Mouse (Mus musculus): ENCODE measurements around the gene Lpp. TPM values are rescaled to one million over a fixed set of nuclear protein-coding genes. Genes with fewer than 3 reads are reported as not detected.
"Not testable (repeated sequence)": the region's sequence is repeated elsewhere in the genome, so short reads cannot be mapped to it uniquely, and the experiment has no call there.

Lpp gene
- polyA plus RNA-seq, 1 experiment: 9.3 TPM

DNA sequence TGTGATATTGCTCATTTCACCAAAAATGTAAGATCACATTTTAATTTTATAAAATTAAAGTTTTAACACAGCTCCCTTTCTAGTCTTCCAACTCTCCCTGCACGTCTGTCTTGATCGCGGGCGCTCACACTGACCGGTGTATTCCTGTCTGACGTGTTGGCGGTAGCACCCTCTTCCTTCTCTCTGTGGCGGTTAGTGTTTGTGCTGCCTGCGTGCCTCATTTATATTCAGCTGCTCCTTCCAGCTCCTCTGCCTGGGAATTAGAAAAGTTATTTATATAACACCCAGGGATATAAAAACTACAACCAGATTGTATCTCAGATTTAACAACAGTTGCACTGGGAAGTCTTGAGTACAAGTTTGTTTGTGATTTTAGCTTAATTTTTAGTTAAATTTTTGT lies 573.2 kb downstream of the Lpp start:
- 93% methylated on average over 9 of the region's 9 CpGs for WGBS
- DNase-seq (ENCODE audit: low read depth, low spot score): no peak

DNA sequence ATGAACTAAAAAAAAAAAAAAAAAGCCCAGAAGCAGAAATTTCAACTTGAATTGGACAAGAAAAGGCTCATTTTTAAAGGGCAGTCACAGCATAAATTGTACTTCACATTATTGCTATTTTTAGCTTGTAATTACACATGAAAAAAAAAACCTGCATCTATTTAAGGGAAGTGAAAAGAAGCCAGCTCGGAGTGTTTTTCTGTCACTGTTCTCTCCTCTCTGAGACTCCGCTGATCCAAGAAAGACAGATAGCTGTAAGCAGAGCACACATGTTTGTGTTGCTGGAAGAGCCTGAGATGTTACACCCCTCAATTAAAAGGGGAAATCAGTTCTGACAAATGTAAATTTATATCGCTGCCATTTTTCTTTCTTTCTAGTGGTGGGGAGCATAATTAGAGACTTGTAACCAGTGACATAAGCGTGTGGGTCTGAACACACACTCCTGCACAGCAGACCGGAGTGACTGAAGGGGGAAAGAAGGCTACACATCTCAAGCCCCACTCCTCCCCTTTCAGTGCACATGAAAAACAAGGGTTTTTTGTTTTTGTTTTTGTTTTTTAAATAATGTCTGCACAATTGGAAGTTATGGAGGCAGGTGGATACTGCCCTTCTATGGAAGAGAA lies 579.8 kb downstream of the Lpp start:
- 82% methylated on average over 5 of the region's 5 CpGs for WGBS
- no peak for DNase-seq (ENCODE audit: low read depth, low spot score)

DNA sequence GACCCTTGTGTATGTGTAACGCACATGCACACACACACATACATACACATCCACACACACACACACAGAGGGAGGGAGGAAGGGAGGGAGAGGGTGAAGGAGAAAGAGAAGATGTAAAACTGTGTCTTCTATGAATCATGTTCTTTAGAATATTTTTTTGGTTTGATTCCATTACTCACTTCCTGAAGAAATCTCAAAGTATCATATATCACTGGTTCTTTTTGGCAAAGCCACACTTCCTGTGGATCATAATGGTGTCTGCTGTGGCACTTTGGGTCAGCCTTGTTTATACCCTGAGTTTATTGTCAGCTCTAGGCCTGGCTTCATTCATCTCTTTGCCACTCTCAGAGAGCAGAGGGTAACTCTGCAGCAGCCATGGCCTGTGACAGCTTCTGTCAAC lies 584.5 kb downstream of the Lpp start:
- DNase-seq (ENCODE audit: low read depth, low spot score): no peak
- 100% methylated on average over 1 of the region's 1 CpGs for WGBS

DNA sequence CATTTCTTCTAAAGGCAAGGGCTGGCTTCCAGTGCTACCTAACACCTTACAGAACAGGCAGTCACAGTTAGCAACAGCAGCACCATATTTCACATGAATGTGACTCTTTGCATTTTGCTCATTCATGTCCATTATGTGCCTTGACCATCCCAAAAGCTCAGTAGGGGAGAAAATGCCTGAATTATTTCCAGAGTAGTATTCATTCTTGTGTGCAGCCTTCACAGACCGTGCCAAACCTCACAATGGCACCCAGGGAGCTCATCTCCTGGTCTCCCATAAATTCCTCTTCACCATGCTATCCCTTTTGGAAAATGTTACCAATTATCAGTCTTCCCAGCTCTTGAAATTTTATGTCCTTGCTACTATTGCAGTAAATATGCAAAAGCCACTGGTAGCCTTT lies 584.9 kb downstream of the Lpp start:
- WGBS: 93% methylated on average over 1 of the region's 1 CpGs
- DNase-seq (ENCODE audit: low read depth, low spot score): no peak

DNA sequence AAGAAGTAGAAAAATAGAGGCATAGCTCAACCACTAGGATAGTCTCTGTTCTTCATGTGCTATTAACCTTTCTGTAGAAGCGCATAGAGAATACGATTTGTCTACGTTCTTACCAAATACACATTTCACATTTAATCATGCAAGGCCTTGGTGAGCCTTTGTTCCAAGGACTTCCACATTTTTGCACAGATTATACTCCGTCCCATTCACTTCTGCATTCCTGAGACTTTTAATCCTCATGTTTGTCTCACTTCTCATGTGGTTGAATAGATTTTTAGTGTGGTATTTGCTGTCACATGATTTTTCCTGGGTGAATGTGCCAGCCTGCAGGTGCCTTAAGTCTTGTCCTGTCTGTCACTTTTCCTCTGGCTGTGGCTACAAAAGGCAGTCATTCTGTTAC lies 586.1 kb downstream of the Lpp start:
- no peak for DNase-seq (ENCODE audit: low read depth, low spot score)

DNA sequence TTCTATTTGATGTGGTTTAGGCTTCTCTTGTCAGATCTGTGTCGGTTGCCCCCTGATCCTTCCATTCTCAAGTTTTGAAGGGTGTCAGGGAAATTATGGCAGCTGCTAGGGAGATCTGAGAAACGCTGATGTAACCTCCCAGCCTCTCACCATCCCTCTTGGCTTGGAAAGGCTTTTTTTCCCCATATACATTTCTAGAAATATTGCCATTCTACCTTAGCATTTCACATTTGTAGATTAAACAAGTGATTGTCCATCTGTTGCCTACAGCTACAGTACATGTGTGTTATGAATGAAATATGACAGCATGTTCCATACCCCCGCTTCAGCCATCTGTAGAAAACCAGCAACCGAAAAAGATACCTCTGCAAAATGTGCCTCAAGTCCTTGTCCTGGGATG lies 589.5 kb downstream of the Lpp start:
- DNase-seq (ENCODE audit: low read depth, low spot score): no peak
- 86% methylated on average over 4 of the region's 4 CpGs for WGBS

More for the DNA sequence above, 586.1 kb downstream of the Lpp start:
- WGBS: 94% methylated on average over 4 of the region's 4 CpGs

DNA sequence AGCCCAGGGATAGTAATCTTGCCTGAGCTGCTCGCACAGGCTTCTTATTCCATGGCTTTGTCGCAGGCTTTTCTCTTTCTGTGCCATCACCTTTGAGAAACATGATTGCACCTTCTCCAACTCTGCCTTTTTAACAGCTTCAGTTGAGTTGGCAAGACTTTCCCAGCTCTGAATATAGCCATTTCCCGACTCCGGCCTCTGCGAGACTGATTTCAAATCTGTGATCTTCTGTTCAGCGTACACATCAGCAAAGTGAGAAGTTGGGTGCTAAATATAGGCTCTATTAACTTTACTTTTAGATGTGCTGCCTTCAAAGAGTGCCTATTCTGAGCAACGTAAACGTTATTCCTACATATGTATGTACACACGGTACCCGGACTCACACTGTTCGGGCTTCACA lies 597.0 kb downstream of the Lpp start:
- WGBS: 90% methylated on average over 11 of the region's 11 CpGs
- no peak for DNase-seq (ENCODE audit: low read depth, low spot score)

DNA sequence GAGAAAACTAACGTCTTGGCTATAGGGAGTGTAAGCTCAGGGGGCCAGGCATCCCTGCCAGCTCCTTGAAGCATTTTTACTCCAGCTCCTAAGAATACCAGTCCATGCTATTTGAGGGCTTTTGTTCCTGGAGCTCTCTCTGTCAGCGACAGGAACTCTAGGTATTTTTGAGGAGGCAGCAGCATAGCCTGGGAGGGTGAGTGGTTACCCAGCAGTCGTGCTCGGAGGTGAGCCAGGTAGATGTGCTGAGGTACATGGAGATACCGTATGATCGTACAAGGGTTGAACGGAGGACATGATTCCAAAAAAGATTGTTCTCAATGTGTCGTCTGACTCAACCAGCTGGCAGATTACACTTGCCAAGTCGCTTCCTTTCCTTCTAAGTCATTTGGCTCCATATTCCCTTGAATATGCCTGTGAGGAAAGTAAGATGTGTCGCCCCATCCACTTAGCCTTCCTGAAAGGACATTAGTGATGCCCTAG lies 597.8 kb downstream of the Lpp start:
- WGBS: 83% methylated on average over 10 of the region's 10 CpGs
- DNase-seq (ENCODE audit: low read depth, low spot score): no peak

DNA sequence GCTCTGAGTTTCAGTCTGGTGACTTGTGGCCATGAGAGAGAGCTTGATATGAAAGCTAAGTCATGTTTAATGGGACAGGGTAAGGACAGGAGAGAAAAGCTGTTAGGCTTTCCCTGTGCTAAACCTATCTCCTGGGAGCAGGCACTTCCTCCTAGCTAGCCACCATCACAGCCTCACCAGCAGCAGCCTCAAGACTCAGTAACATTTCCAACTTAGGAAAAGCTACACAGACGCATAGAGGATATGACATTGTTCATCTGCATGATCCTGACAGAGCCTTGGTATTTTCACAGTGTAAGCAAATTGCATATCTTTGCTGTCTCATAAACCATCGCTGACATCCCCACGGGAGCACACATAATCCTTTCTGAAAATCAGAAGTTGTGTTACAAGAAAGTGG lies 598.7 kb downstream of the Lpp start:
- no peak for DNase-seq (ENCODE audit: low read depth, low spot score)
- 73% methylated on average over 3 of the region's 3 CpGs for WGBS

DNA sequence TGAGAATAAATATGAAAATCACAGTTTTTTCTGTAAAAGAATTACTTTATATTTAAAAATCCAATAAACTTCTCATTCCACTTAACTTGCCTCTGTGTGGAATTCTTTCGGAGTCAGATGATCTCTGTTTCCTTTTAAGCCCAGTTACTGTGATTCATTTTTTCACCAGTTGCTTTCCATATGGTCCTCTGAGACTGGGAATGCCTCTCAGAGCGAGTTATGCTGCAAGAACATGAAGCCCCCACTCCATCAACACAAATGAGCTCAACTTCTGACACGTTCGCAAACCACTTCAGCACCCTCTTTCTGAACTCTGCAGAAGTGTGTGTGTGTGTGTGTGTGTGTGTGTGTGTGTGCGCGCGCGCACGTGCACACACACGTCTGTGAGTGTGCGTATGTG lies 599.2 kb downstream of the Lpp start:
- WGBS: 90% methylated on average over 11 of the region's 11 CpGs
- no peak for DNase-seq (ENCODE audit: low read depth, low spot score)

DNA sequence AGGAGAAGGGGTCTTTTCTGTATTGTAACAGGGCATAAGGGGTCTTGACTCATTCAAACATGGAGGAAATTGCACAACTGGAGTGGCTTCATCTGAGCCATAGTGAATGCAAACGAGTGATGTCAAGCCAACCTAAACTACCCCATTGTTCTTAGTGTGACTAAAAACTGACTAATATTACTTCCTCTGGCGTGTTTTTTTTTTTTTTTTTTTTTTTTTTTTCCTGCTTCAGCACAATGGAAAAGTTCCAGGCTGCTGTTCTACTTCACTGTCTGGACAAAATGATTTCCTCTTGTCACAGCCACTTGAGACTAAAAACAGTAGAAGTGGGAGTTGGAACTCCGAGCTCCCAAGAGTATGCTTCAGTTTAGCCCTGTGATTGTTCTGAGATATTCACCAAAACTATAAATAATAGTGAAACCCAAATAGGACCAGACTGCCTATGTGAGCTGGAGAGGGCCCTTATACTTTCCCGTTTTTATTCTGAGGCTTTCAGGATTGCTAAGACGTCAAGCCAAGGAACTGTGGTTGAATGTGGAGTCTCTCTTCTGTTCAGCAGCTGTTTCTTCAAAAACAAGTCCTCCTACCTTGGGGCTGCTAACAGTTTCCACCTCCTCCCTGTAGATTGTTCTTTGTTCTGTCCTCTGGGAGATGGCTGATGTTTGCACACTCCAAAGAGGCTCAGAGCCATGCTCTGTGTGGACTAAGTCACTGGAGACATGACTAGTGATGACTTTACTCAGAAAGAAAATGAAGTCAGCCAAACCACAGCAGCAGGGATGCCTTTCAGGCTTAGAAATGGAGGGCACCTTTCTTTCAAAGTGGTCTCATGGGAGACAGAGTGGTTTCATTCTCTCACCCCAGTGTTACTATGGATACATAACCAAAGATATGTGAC lies 617.9 kb downstream of the Lpp start:
- DNase-seq (ENCODE audit: low read depth, low spot score): no peak
- 64% methylated on average over 5 of the region's 5 CpGs for WGBS

DNA sequence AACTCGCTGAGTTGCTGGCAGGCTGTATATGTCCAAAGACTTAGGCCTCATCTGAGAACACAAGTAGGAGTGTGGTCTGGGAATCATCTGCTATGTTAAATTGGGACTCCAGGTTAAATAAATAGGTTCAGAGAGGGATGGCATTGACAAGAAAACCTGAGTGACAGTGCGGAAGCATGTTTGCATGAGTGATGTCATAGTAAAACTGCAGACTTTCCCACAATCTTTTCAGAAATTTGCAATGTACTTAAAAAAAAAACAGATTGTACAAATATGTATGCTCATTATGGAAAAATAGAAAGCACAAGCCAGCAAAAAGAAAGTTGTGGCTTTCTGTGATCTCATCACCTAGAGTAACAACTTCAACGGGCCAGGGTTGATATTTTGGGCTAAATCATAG lies 619.6 kb downstream of the Lpp start:
- 91% methylated on average over 3 of the region's 3 CpGs for WGBS
- no peak for DNase-seq (ENCODE audit: low read depth, low spot score)

DNA sequence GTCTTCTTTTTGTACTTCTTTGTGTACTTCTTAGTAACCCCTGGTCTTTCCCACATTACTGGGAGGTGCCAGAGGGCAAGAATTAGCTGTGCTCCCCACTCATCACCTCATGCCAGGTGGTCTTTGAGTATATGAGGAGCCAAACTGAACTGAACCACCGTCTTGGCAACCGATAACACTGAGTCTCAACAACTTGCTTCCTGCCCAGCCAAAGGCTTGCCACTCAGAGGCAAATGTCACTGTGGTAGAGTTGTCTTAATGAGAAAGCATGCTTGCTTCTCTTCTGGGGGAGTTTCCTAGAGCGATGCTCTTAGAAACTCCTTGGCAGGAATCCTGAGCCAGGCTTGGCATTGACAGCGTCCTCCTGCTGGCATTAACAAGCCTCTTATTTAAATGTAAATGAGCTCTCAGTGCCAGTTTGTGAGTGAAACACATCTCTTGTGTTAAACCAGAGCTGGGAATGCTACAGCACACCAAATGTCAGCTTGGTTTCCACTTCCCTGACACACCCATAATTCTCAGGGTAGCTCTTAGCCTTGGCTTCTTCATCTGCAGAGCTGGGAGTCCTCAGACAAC lies 623.0 kb downstream of the Lpp start:
- DNase-seq (ENCODE audit: low read depth, low spot score): no peak
- 86% methylated on average over 4 of the region's 4 CpGs for WGBS

DNA sequence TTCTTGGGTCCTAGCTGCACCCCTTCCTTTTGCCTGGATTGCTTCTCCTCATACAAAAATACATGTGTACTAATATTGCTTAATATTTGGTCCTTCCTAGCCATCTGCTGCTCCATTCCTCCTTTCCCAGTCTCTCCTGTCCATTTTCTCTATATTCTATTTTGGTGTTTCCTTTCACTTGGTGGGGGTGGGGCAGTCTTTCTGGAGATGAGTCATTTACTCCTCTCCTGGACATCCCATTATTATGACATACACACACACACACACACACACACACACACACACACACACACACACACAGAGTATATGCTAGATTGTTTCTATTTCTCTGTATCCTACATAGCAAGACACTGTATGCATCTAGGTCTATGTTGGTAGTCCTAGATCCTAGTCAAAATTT lies 623.7 kb downstream of the Lpp start:
- no peak for DNase-seq (ENCODE audit: low read depth, low spot score)

DNA sequence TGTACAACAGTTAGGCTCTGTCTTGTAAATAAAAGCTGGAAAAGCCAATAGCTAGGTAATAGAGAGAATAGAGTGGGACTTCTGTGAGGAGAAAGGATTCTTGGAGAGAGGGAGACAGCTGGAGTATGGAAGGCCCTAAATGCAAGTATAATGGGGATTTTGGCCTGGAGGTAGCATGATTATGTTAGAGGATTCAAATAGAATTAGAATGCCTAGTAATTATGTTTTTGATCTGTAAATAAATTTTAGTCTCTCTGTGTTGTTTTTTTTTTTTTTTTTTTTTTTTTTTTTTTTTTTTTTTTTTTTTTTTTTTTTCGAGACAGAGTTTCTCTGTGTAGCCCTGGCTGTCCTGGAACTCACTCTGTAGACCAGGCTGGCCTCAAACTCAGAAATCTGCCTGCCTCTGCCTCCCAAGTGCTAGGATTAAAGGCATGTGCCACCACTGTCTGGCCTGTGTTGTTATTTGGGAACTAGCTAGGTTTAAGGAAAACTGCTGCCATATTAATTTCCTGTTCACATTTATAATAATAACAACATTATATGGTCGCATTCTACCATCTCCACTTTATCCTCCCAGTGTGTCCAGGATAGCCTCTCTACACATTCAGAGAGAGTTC lies 628.5 kb downstream of the Lpp start:
- WGBS: 75% methylated on average over 2 of the region's 2 CpGs

DNA sequence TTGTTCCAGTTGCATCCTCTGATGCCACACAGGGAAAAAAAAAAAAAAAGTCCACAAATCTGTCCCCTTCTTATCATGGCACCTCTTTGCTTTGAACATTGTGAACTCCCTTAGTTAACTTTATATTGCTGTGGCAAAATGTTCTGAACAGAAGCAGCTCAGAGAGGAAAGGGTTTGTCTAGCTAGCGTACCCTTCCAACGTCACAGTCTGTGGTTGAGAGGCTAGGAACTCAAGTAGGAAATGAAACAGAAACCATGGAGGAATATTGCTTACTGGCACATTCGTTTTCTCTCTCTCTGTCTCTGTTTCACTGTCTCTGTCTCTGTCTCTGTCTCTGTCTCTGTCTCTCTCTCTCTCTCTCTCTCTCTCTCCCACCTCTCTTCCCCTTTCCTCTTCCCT lies 631.3 kb downstream of the Lpp start:
- 79% methylated on average over 3 of the region's 3 CpGs for WGBS
- no peak for DNase-seq (ENCODE audit: low read depth, low spot score)

More for the DNA sequence above, 628.5 kb downstream of the Lpp start:
- not testable (repeated sequence) for DNase-seq (ENCODE audit: low read depth, low spot score)

DNA sequence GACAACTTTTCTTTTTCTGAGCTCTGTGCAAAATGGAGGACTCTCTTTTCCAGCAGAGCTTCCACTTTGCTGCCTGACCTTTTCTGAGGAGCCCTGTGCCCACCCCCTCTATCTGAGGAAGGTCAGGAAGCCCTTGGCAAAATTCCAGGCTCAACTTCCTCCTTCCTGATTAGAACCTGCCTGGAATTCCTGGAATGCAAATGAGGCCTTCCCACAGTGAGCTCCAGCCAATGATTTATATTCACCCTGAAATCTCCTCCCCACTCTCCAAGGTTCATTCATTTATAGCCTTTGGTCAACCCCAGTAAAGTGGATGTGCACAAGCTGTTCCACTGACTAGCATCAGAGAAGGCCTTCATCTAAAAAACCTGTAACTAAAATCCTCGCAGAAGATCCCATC lies 632.9 kb downstream of the Lpp start:
- 80% methylated on average over 1 of the region's 1 CpGs for WGBS
- DNase-seq (ENCODE audit: low read depth, low spot score): no peak

DNA sequence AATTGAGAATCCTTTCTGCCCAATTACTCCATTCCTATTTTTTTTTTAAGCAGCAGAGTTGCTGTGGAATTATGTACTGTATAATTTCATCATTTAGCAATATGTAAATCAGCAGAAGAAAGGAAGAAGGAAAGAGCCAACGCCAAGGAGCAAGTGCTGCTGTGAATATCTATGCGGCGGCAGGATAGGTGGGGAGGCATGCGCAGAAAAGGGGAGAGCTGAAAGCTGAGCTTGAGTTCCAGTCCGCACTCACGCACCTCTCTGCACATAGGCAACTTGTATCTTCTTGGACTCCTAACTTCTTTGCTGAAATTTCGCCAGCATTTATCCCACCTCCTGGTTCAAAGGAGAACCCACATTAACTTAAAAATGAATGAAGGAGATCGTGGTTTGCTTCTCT lies 636.2 kb downstream of the Lpp start:
- 89% methylated on average over 8 of the region's 8 CpGs for WGBS
- DNase-seq (ENCODE audit: low read depth, low spot score): no peak

DNA sequence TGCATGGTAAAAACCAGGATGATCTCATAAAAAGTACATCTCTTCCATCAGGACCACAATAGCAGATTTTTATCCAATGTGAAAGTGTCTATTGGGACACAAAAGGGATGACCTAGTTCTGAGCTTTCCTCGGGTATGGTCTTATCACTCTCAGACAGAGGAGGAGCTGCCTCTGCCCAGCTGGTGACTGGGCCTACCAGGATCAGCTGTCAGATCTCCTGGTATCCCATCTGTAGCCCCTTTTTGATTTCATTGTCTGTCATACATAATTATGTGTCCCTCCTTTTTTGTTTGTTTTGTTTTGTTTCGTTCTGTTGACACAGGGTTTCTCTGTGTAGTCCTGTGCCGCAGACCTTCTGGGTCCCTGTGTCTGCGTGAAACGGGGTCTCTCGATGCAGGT lies 644.1 kb downstream of the Lpp start:
- 64% methylated on average over 6 of the region's 6 CpGs for WGBS
- no peak for DNase-seq (ENCODE audit: low read depth, low spot score)

DNA sequence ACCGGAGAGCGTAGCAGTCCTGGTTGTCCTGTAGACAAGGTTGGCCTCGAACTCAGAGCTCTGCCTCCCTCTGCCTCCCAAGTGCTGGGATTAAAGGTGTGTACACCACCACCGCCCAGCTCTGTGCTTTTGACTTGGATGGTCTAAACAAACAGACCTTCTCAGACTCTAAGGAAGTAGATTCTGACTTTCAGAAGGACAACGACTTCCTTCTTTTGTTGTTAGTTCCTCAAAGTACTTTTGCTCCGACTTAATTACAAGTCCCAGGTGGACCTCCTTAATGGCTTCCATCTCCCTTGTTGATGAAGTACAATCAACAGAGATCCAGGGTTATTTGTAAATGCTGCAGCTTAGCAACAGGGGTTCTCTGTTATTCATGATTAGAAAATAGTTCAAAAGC lies 645.2 kb downstream of the Lpp start:
- 82% methylated on average over 6 of the region's 6 CpGs for WGBS
- DNase-seq (ENCODE audit: low read depth, low spot score): no peak

Measured in large intestine, adult 2 months (tissue).